Mouse (Mus musculus) hindbrain, embryonic 11.5 days (tissue): ENCODE data around the gene Ctnnbl1. TPM values are rescaled to one million over a fixed set of nuclear protein-coding genes. Genes with fewer than 3 reads are reported as not detected.

Experiments
- ATAC-seq: fragments of 200-750 bp; cut with Nextera tagmentation; 2 replicates; pipeline ENCODE4 v1.8.0; 2017; ENCODE audit warnings: mild to moderate bottlenecking, moderate TSS enrichment, moderate library complexity; ENCODE audit not compliant: low FRiP score
- DNase-seq: peaks from one replicate; pipeline ENCODE4 v3.0.0-alpha.2; 2015; ENCODE audit warnings: low spot score
- H3K27ac ChIP-seq: fragments of 300-500 bp; sonication (generic); 2 replicates; pipeline ENCODE4 v1.5.1; 2014; ENCODE audit warnings: mild to moderate bottlenecking, low read depth, low read length
- H3K27me3 ChIP-seq: fragments of 300-500 bp; sonication (generic); 2 replicates; pipeline ENCODE4 v1.6.1; 2014; ENCODE audit warnings: mild to moderate bottlenecking, low read length, moderate library complexity, mixed read lengths; ENCODE audit not compliant: control insufficient read depth, insufficient read depth
- H3K36me3 ChIP-seq: fragments of 300-500 bp; sonication (generic); 2 replicates; pipeline ENCODE4 v1.6.1; 2014; ENCODE audit warnings: mild to moderate bottlenecking, low read length, moderate library complexity, mixed read lengths; ENCODE audit not compliant: control insufficient read depth, insufficient read depth
- H3K4me1 ChIP-seq: fragments of 300-500 bp; sonication (generic); replicated peaks from 2 replicates; pipeline ENCODE4 v1.6.1; 2014; ENCODE audit warnings: low read length, mixed read lengths; ENCODE audit not compliant: control insufficient read depth, insufficient read depth
- H3K4me2 ChIP-seq: fragments of 300-500 bp; sonication (generic); replicated peaks from 2 replicates; pipeline ENCODE4 v1.6.1; 2014; ENCODE audit warnings: mild to moderate bottlenecking, low read depth, low read length
- H3K4me3 ChIP-seq: fragments of 300-500 bp; sonication (generic); 2 replicates; pipeline ENCODE4 v1.5.1; 2014; ENCODE audit warnings: low read depth, low read length
- H3K9ac ChIP-seq: fragments of 300-500 bp; sonication (generic); 2 replicates; pipeline ENCODE4 v1.6.1; 2014; ENCODE audit warnings: low read depth, low read length
- H3K9me3 ChIP-seq: fragments of 300-500 bp; sonication (generic); 2 replicates; pipeline ENCODE4 v1.6.1; 2016; ENCODE audit warnings: low read length; ENCODE audit not compliant: control insufficient read depth
- WGBS: fragments of 180-500 bp; shearing (Covaris S2); extraction: QIAGEN DNeasy Blood & Tissue Kit; methylation state at CpG from one replicate; pipeline ENCODE4 v1.1.7; 2014; 5-methylcytosine and 5-hydroxymethylcytosine counted together
- polyA plus RNA-seq: library from polyadenylated mRNA; unstranded; fragments of >200 nt; fragmentation: Nextera tagmentation; extraction: Ambion mirVana; gene quantifications from 2 replicates; pipeline ENCODE4 v1.2.1, GENCODE M21; 2014

Ctnnbl1 gene
- polyA plus RNA-seq, 1 experiment from 2014 or later: 90.1 TPM

- no peaks in the 10 kb centered on the region for H3K9me3 ChIP-seq
- 91% methylated on average over 2 of the region's 2 CpGs for WGBS
- H3K36me3 ChIP-seq: no peaks in the 10 kb centered on the region; the same call in 1 of the 2 replicates
- ATAC-seq: no peak
- no peak overlapping the region for H3K9ac ChIP-seq
- DNase-seq: no peak
- no peak overlapping the region for H3K4me3 ChIP-seq
- H3K4me1 ChIP-seq: no peaks in the 10 kb centered on the region
- H3K27me3 ChIP-seq: no peaks in the 10 kb centered on the region
- no peak overlapping the region for H3K27ac ChIP-seq
- H3K4me2 ChIP-seq: no peak overlapping the region
These were observed 77.7 kb downstream of the Ctnnbl1 start for GRCm38 (mm10) chr2:157814965-157815283.

DNA sequence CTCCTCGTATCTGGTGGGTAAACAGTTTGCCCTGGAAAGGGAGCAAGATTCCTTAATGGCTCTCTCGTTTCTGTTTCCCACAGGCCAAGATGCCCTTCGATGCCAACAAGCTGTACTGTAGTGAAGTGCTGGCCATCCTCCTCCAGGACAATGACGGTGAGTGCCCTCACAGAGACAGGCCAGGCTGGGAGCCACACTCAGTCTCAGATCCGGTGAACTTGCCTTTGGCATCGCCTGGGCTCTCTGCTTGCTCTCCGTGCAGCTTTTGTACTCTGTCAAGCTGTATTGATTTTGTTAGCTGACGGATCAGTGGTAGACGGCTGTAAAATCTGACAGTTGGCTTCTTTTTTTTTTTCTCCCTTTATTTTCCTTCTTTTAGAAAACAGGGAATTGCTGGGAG lies 80.5 kb downstream of the Ctnnbl1 start:
- Histone ChIP-seq H3K9ac (no peak overlapping the region), H3K27me3 (no peaks in the 10 kb centered on the region), H3K27ac (no peak overlapping the region), H3K4me3 (no peak overlapping the region), H3K4me2 (no peak overlapping the region), H3K4me1 (no peaks in the 10 kb centered on the region), H3K36me3 (peaks cover 2% of the 10 kb centered on the region; the same call in 1 of the 2 replicates), H3K9me3 (no peaks in the 10 kb centered on the region)
- WGBS: 78% methylated on average over 9 of the region's 9 CpGs
- no peak for ATAC-seq
- DNase-seq: no peak

- peaks cover 2% of the 10 kb centered on the region; the same call in 1 of the 2 replicates for H3K36me3 ChIP-seq
- H3K9ac ChIP-seq: no peak overlapping the region
- 84% methylated on average over 15 of the region's 15 CpGs for WGBS
- no peaks in the 10 kb centered on the region for H3K9me3 ChIP-seq
- no peak overlapping the region for H3K4me3 ChIP-seq
- H3K27me3 ChIP-seq: no peaks in the 10 kb centered on the region
- H3K4me2 ChIP-seq: no peak overlapping the region
- no peaks in the 10 kb centered on the region for H3K4me1 ChIP-seq
- no peak overlapping the region for H3K27ac ChIP-seq
- DNase-seq (no peak), ATAC-seq (no peak)
These were observed 81.5 kb downstream of the Ctnnbl1 start for GRCm38 (mm10) chr2:157818576-157819320.

- 95% methylated on average over 12 of the region's 12 CpGs for WGBS
- no peak for DNase-seq
- no peak overlapping the region for H3K4me2 ChIP-seq
These were observed 82.2 kb downstream of the Ctnnbl1 start for GRCm38 (mm10) chr2:157819401-157819800.

GRCm38 (mm10) chr2:157821259-157821658 lies 84.1 kb downstream of the Ctnnbl1 start:
- Histone ChIP-seq H3K9ac (no peak overlapping the region), H3K27me3 (no peaks in the 10 kb centered on the region), H3K9me3 (no peaks in the 10 kb centered on the region), H3K4me2 (no peak overlapping the region), H3K36me3 (peaks cover 2% of the 10 kb centered on the region; the same call in 1 of the 2 replicates), H3K27ac (no peak overlapping the region), H3K4me3 (no peak overlapping the region), H3K4me1 (no peaks in the 10 kb centered on the region)
- 50% methylated on average over 4 of the region's 4 CpGs for WGBS
- ATAC-seq: no peak
- no peak for DNase-seq

More at GRCm38 (mm10) chr2:157819401-157819800, 82.2 kb downstream of the Ctnnbl1 start:
- Histone ChIP-seq H3K27me3 (no peaks in the 10 kb centered on the region), H3K36me3 (peaks cover 2% of the 10 kb centered on the region; the same call in 1 of the 2 replicates), H3K9ac (no peak overlapping the region), H3K4me3 (no peak overlapping the region), H3K9me3 (no peaks in the 10 kb centered on the region), H3K4me1 (no peaks in the 10 kb centered on the region), H3K27ac (no peak overlapping the region)
- no peak for ATAC-seq

DNA sequence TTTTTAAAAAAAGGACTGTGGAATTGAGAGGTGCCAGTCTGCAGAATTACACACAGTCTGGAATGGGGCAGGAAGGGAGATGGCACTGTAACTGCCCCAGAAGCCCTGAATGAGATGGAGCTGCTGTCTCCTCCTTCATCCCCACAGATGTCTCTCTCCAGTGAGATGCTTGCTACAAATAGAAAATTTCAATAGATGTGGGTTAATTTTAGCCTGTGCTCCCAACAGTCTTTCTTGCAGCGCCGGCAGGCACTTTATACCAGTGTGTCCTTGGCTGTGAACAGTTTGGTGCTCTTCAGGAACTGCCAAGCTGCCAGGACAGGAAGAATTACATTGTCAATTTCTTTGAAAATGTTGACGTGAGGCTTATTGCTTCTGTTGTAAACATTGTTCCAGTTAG lies 86.3 kb downstream of the Ctnnbl1 start:
- Histone ChIP-seq H3K9me3 (no peaks in the 10 kb centered on the region), H3K4me3 (no peak overlapping the region), H3K27me3 (no peaks in the 10 kb centered on the region), H3K36me3 (peaks cover 2% of the 10 kb centered on the region; the same call in 1 of the 2 replicates), H3K4me1 (no peaks in the 10 kb centered on the region), H3K27ac (no peak overlapping the region), H3K9ac (no peak overlapping the region), H3K4me2 (no peak overlapping the region)
- no peak for ATAC-seq
- DNase-seq: no peak
- WGBS: 85% methylated on average over 3 of the region's 3 CpGs

- peaks cover 2% of the 10 kb centered on the region; the same call in 1 of the 2 replicates for H3K36me3 ChIP-seq
- 95% methylated on average over 11 of the region's 11 CpGs for WGBS
- DNase-seq (no peak), ATAC-seq (no peak)
- no peaks in the 10 kb centered on the region for H3K4me1 ChIP-seq
- H3K27ac ChIP-seq: no peak overlapping the region
- H3K4me3 ChIP-seq: no peak overlapping the region
- H3K9ac ChIP-seq: no peak overlapping the region
- no peaks in the 10 kb centered on the region for H3K27me3 ChIP-seq
- no peaks in the 10 kb centered on the region for H3K9me3 ChIP-seq
- no peak overlapping the region for H3K4me2 ChIP-seq
These were observed 87.0 kb downstream of the Ctnnbl1 start for GRCm38 (mm10) chr2:157824249-157824648.

DNA sequence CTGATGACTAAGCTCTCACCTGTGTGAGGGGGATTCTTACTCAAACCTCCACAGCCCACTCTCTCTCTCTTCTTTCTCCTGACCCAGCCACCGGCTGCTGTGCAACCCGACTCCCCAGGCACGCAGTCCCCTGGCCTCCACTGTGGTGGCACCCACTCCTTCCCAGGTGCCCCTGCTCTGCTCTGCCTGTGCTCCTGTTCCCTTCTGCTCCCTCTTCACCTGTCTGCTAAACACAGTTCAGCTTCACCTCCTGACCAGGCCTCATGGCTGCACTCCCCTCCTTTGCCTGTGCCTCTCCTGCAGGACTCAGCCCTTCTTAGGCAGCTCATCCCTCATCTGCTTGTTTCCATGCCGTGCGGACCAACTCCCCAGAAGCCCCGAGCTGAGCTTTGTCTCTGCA lies 92.9 kb downstream of the Ctnnbl1 start:
- ATAC-seq (no peak), DNase-seq (no peak)
- Histone ChIP-seq H3K36me3 (no peaks in the 10 kb centered on the region), H3K27me3 (no peaks in the 10 kb centered on the region), H3K9ac (no peak overlapping the region), H3K4me3 (no peak overlapping the region), H3K4me2 (no peak overlapping the region), H3K27ac (no peak overlapping the region), H3K4me1 (no peaks in the 10 kb centered on the region), H3K9me3 (no peaks in the 10 kb centered on the region)
- WGBS: 79% methylated on average over 6 of the region's 6 CpGs

DNA sequence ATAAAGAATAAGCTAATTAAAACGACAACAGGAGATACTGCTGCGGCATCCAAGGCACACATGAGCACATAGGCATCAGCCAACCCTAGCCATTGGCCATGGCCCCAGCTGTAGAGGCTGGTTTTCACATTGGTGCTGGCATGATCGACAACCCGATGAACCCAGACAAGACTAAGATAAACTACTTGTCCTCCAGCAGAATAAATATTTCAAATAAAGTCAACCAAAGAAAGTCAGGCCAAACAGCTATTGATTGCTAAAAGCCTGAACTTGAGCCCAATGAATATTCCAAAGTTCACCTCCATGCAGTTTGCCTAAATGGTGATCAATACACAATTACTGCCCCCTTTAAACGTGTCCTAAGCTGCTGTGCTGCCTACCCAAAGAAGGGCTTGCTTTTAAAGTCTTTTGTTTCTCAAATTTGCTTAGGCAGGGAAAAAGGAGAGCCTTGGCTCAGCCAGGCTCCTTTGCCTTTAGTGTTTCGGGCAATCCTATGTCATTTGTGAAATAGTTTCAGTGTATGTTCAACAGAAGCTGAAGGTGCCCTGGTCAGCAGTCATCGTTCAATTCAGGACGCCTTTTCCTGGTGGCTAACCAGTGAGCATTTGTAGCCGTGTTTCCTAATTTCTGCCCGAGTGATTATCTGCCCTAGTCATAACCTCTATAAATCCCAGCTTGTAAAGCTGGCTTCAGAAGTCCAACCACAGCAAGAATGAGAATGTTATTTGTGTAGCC lies 93.6 kb downstream of the Ctnnbl1 start:
- Histone ChIP-seq H3K27me3 (no peaks in the 10 kb centered on the region), H3K4me1 (no peaks in the 10 kb centered on the region), H3K4me2 (no peak overlapping the region), H3K9me3 (no peaks in the 10 kb centered on the region), H3K27ac (no peak overlapping the region), H3K36me3 (no peaks in the 10 kb centered on the region), H3K9ac (no peak overlapping the region), H3K4me3 (no peak overlapping the region)
- no peak for ATAC-seq
- DNase-seq: no peak
- whole genome bisulfite sequencing: 88% methylated on average over 10 of the region's 10 CpGs
